9 mouse cellular contexts compared by ENCODE assay signal in the genomic region with DNA sequence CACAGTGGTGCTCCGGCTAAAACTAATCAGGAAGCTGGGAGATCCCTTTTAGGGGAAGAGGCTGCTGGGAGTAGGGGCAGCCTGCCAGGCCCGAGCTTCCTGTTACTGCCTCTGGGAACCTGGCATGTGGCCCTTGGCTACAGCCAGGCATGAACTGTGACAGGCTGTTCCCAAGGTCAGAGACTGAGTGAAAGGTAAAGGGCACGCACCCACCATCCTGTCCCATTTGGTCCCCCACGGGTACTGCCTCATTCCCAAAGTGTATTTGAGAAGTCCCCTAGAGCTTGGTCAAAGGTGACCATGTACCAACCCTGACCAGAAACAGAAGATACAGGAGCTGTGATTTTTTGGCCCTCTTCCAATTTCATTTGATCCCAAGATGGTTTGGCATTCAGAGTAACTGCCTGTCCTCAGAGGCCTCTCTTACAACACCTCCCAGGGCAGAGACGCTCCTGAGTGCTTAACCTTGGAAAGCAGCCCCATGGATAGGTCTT. TPM values are rescaled to one million over a fixed set of nuclear protein-coding genes. Genes with fewer than 3 reads are reported as not detected.
A peak's percentile ranks its signal among the peaks of the same experiment; 100 is the strongest.
DNase-seq lines count a peak whose midpoint lies in the region; ATAC-seq lines count a peak whose summit lies in the region.
"Had no signal": no experiment of that assay in that cellular context is flagged by ENCODE, and none has a peak within 500 bp of the region (broad histone marks: within the 10 kb centered on the region; RNA-seq: fewer than 3 reads in every experiment).

No protein-coding gene starts in this region.

- no peak for DNase-seq in embryonic facial prominence, embryonic 10.5 days (ENCODE audit: low spot score)
- DNase-seq in NIH3T3 (ENCODE audit: low read depth), result peak; percentile 53
- peak; percentile 92 to 95 for DNase-seq in cerebellum, postnatal 25 days
- DNase-seq in left cerebral cortex, postnatal 14 days (ENCODE audit: low spot score in 2 of 2), result peak; percentile 55
- peak; percentile 29 to 39 for DNase-seq in right cerebral cortex, postnatal 36 days (ENCODE audit: low spot score in 2 of 2)

- H3K27ac ChIP-seq in embryonic facial prominence, embryonic 13.5 days, result 0 out of 2 replicates have a peak overlapping the region, but pooled peaks have one; percentile 7
- no peak overlapping the region for H3K27ac ChIP-seq in embryonic facial prominence, embryonic 10.5 days (replicated peaks)
- peak overlapping the region; percentile 98 for H3K27ac ChIP-seq in heart, embryonic 16.5 days (ENCODE audit: low read length)
- H3K27ac ChIP-seq: limb, embryonic 15.5 days had no signal

- intact Hi-C loops in left cerebral cortex, postnatal 14 days (cut with DNase I), result no loop called here

- H3K4me2 ChIP-seq in embryonic facial prominence, embryonic 13.5 days, result no peak overlapping the region
- H3K4me2 ChIP-seq in heart, embryonic 16.5 days (ENCODE audit: low read depth, low read length), result peak overlapping the region; percentile 21; the same call in 1 of the 2 replicates
- H3K4me2 ChIP-seq: limb, embryonic 15.5 days had no signal

- H3K36me3 ChIP-seq in embryonic facial prominence, embryonic 13.5 days, result peaks cover 25% of the 10 kb centered on the region
- peaks cover 69% of the 10 kb centered on the region for H3K36me3 ChIP-seq in embryonic facial prominence, embryonic 10.5 days (replicated peaks)
- peaks cover 3% of the 10 kb centered on the region; the same call in 1 of the 2 replicates for H3K36me3 ChIP-seq in heart, embryonic 16.5 days (ENCODE audit: control insufficient read depth, insufficient read depth)

- no peak overlapping the region for H3K4me3 ChIP-seq in embryonic facial prominence, embryonic 13.5 days
- no peak overlapping the region for H3K4me3 ChIP-seq in embryonic facial prominence, embryonic 10.5 days
- no peak overlapping the region for H3K4me3 ChIP-seq in heart, embryonic 16.5 days (ENCODE audit: low read length)
- H3K4me3 ChIP-seq: limb, embryonic 15.5 days had no signal

- no peaks in the 10 kb centered on the region for H3K27me3 ChIP-seq in embryonic facial prominence, embryonic 13.5 days
- no peaks in the 10 kb centered on the region for H3K27me3 ChIP-seq in embryonic facial prominence, embryonic 10.5 days (replicated peaks; ENCODE audit: low read depth, poor library complexity, severe bottlenecking)
- H3K27me3 ChIP-seq in heart, embryonic 16.5 days (ENCODE audit: control insufficient read depth, insufficient read depth, low read length), result no peaks in the 10 kb centered on the region
- H3K27me3 ChIP-seq: limb, embryonic 15.5 days had no signal

- H3K9ac ChIP-seq in embryonic facial prominence, embryonic 13.5 days, result no peak overlapping the region
- H3K9ac ChIP-seq in heart, embryonic 16.5 days (ENCODE audit: low read length), result peak overlapping the region; percentile 2; the same call in 1 of the 2 replicates
- H3K9ac ChIP-seq: limb, embryonic 15.5 days had no signal

- 75% methylated on average over 5 of the region's 5 CpGs for WGBS in embryonic facial prominence, embryonic 13.5 days
- 86% methylated on average over 5 of the region's 5 CpGs for WGBS in embryonic facial prominence, embryonic 10.5 days
- WGBS in heart, embryonic 16.5 days, result 25% methylated on average over 5 of the region's 5 CpGs

- H3K4me1 ChIP-seq in embryonic facial prominence, embryonic 13.5 days, result peaks cover 6% of the 10 kb centered on the region
- 0 out of 2 replicates have a peak, but pooled peaks cover 5% of the 10 kb centered on the region for H3K4me1 ChIP-seq in embryonic facial prominence, embryonic 10.5 days
- peaks cover 16% of the 10 kb centered on the region for H3K4me1 ChIP-seq in heart, embryonic 16.5 days (ENCODE audit: control insufficient read depth, insufficient read depth, low read length)

- no peak for ATAC-seq in embryonic facial prominence, embryonic 13.5 days (ENCODE audit: insufficient number of reproducible peaks, insufficient read depth, low FRiP score, low TSS enrichment, low read depth)
- ATAC-seq in heart, embryonic 16.5 days (replicated peaks; ENCODE audit: extremely low read depth, insufficient read depth, low FRiP score), result peak; percentile 96
- no peak for ATAC-seq in activated CD4-positive, CD25-positive, alpha-beta regulatory T cell, adult 4 months

- H3K9me3 ChIP-seq in embryonic facial prominence, embryonic 13.5 days, result no peaks in the 10 kb centered on the region
- H3K9me3 ChIP-seq in embryonic facial prominence, embryonic 10.5 days, result peaks cover 4% of the 10 kb centered on the region; the same call in 1 of the 2 replicates
- 0 out of 2 replicates have a peak, but pooled peaks cover 3% of the 10 kb centered on the region for H3K9me3 ChIP-seq in heart, embryonic 16.5 days (replicated peaks; ENCODE audit: control insufficient read depth, low read length)
- H3K9me3 ChIP-seq: limb, embryonic 15.5 days had no signal

RNA-seq across cellular contexts. Expression of a gene that starts 7.1 kb away (rescaled TPM):
- polyA plus RNA-seq in embryonic facial prominence, embryonic 13.5 days (2015; fragmentation: Nextera tagmentation; extraction: Ambion mirVana), result 49.4 and 53.2 TPM in 2 replicates
- 57.8 and 60.9 TPM in 2 replicates for polyA plus RNA-seq in embryonic facial prominence, embryonic 10.5 days (2016; fragmentation: Nextera tagmentation; extraction: Ambion mirVana)
- 109 and 112 TPM in 2 replicates for polyA plus RNA-seq in heart, embryonic 16.5 days (2015; fragmentation: Nextera tagmentation; extraction: Ambion mirVana)
- total RNA-seq in left cerebral cortex, postnatal 14 days (2021), result 100 to 1,000 TPM; 118 to 121 TPM
- 10 to 100 TPM; 23.2 to 28.6 TPM for polyA plus RNA-seq in activated CD4-positive, CD25-positive, alpha-beta regulatory T cell, adult 4 months (2017; shearing (Covaris generic))

RNA-seq across cellular contexts. Expression of a gene that starts 12.7 kb away (rescaled TPM):
- polyA plus RNA-seq in embryonic facial prominence, embryonic 13.5 days (2015; fragmentation: Nextera tagmentation; extraction: Ambion mirVana), result 16.1 and 20.5 TPM in 2 replicates
- 12.8 and 13.2 TPM in 2 replicates for polyA plus RNA-seq in embryonic facial prominence, embryonic 10.5 days (2016; fragmentation: Nextera tagmentation; extraction: Ambion mirVana)
- 12.3 and 12.6 TPM in 2 replicates for polyA plus RNA-seq in heart, embryonic 16.5 days (2015; fragmentation: Nextera tagmentation; extraction: Ambion mirVana)
- 10 to 100 TPM; 14.8 to 16.4 TPM for total RNA-seq in left cerebral cortex, postnatal 14 days (2021)
- polyA plus RNA-seq in activated CD4-positive, CD25-positive, alpha-beta regulatory T cell, adult 4 months (2017; shearing (Covaris generic)), result 1 to 10 TPM; 1.3 to 2.4 TPM

RNA-seq across cellular contexts. Expression of a gene that starts 35.4 kb away (rescaled TPM):
- polyA plus RNA-seq in embryonic facial prominence, embryonic 13.5 days (2015; fragmentation: Nextera tagmentation; extraction: Ambion mirVana), result 34.8 and 39.0 TPM in 2 replicates
- polyA plus RNA-seq in embryonic facial prominence, embryonic 10.5 days (2016; fragmentation: Nextera tagmentation; extraction: Ambion mirVana), result 40.9 and 41.5 TPM in 2 replicates
- polyA plus RNA-seq in heart, embryonic 16.5 days (2015; fragmentation: Nextera tagmentation; extraction: Ambion mirVana), result 27.6 TPM in 2 replicates
- 10 to 100 TPM; 18.9 to 19.5 TPM for total RNA-seq in left cerebral cortex, postnatal 14 days (2021)
- 10 to 100 TPM; 36.3 to 40.0 TPM for polyA plus RNA-seq in activated CD4-positive, CD25-positive, alpha-beta regulatory T cell, adult 4 months (2017; shearing (Covaris generic))

RNA-seq across cellular contexts. Expression of a gene that starts 49.7 kb away (rescaled TPM):
- polyA plus RNA-seq in embryonic facial prominence, embryonic 13.5 days (2015; fragmentation: Nextera tagmentation; extraction: Ambion mirVana), result 14.1 and 16.9 TPM in 2 replicates
- polyA plus RNA-seq in embryonic facial prominence, embryonic 10.5 days (2016; fragmentation: Nextera tagmentation; extraction: Ambion mirVana), result 28.2 and 29.9 TPM in 2 replicates
- 14.9 and 15.2 TPM in 2 replicates for polyA plus RNA-seq in heart, embryonic 16.5 days (2015; fragmentation: Nextera tagmentation; extraction: Ambion mirVana)
- 10 to 100 TPM; 28.8 to 29.9 TPM for total RNA-seq in left cerebral cortex, postnatal 14 days (2021)
- 10 to 100 TPM; 12.0 to 15.8 TPM for polyA plus RNA-seq in activated CD4-positive, CD25-positive, alpha-beta regulatory T cell, adult 4 months (2017; shearing (Covaris generic))
